Mouse (Mus musculus) G1E (cell line): ENCODE data around the gene Wnk2. TPM values are rescaled to one million over a fixed set of nuclear protein-coding genes. Genes with fewer than 3 reads are reported as not detected.
A peak's percentile ranks its signal among the peaks of the same experiment; 100 is the strongest.

ENCODE experiments used
- ATAC-seq: 2 replicates; pipeline ENCODE4 v1.8.0; 2016; ENCODE audit warnings: mild to moderate bottlenecking; ENCODE audit not compliant: insufficient number of reproducible peaks, poor library complexity, low FRiP score, severe bottlenecking; ENCODE audit errors: extremely low read depth
- DNase-seq: peaks from one replicate; pipeline ENCODE4 v3.0.0; 2012; ENCODE audit warnings: low spot score
- H3K27me3 ChIP-seq: 2 replicates; pipeline ENCODE4 v1.6.1; 2012; ENCODE audit warnings: mild to moderate bottlenecking, low read length, inconsistent platforms; ENCODE audit not compliant: insufficient read depth
- H3K36me3 ChIP-seq: replicated peaks from 2 replicates; pipeline ENCODE3; 2012; ENCODE audit warnings: mild to moderate bottlenecking, inconsistent platforms
- H3K4me1 ChIP-seq: 2 replicates; pipeline ENCODE4 v1.6.1; 2012; ENCODE audit warnings: low read depth, low read length, inconsistent platforms, mixed read lengths; ENCODE audit not compliant: insufficient read depth
- H3K4me3 ChIP-seq: 2 replicates; pipeline ENCODE4 v1.5.1; 2012; ENCODE audit warnings: low read depth, mild to moderate bottlenecking, inconsistent platforms, low read length, moderate library complexity, mixed read lengths
- H3K9me3 ChIP-seq: replicated peaks from 2 replicates; pipeline ENCODE4 v1.6.1; 2012; ENCODE audit warnings: inconsistent platforms
- CTCF ChIP-seq: IDR thresholded peaks from 2 replicates; pipeline ENCODE4 v1.5.1; 2012; ENCODE audit warnings: low read depth, low read length, inconsistent platforms, mixed read lengths
- GATA1 ChIP-seq: IDR thresholded peaks from 2 replicates; pipeline ENCODE4 v1.6.1; 2012; ENCODE audit warnings: borderline replicate concordance, low read length, inconsistent platforms, mixed read lengths
- GATA2 ChIP-seq: IDR thresholded peaks from 2 replicates; pipeline ENCODE4 v1.6.1; 2012; ENCODE audit warnings: low read depth, low read length, inconsistent platforms, borderline replicate concordance
- POLR2AphosphoS5 ChIP-seq: IDR thresholded peaks from 2 replicates; pipeline ENCODE4 v1.6.1; 2012; ENCODE audit warnings: low read depth, low read length, inconsistent platforms; ENCODE audit not compliant: insufficient replicate concordance
- TAL1 ChIP-seq: conservative IDR thresholded peaks from 2 replicates; pipeline ENCODE4 v1.6.1; 2012; ENCODE audit warnings: low read depth, low read length, inconsistent platforms, mixed read lengths
- polyA plus RNA-seq: library from polyadenylated mRNA; stranded (reverse); fragments of >175 nt; gene quantifications from 2 replicates; pipeline ENCODE4 v1.2.3, GENCODE M21; 2012
- total RNA-seq, 2 experiments: library from RNA; stranded (forward) in 1 of 2; stranded (reverse) in 1 of 2; fragments of 200-1000 nt in 1 of 2; fragments of >200 nt in 1 of 2; fragmentation: Nextera tagmentation in 1 of 2; gene quantifications; 2 replicates each; pipeline ENCODE4 v1.2.3; 2014 to 2017

Wnk2 gene
- total and polyA plus RNA-seq, 3 experiments: 0.05 TPM; not detected in 2

- no peak for TF ChIP-seq GATA1
- no peak for TF ChIP-seq CTCF
- no peak for TF ChIP-seq TAL1
- TF ChIP-seq POLR2AphosphoS5: no peak
- TF ChIP-seq GATA2: no peak
- no peak for DNase-seq
- no peak for ATAC-seq
- H3K9me3 ChIP-seq: no peaks in the 10 kb centered on the region
- H3K27me3 ChIP-seq: peaks cover 15% of the 10 kb centered on the region
- H3K4me3 ChIP-seq: no peak overlapping the region
- no peaks in the 10 kb centered on the region for H3K36me3 ChIP-seq
- peaks cover 9% of the 10 kb centered on the region for H3K4me1 ChIP-seq
Measured at GRCm38 (mm10) chr13:49024763-49025162, 123.1 kb downstream of the Wnk2 start.

GRCm38 (mm10) chr13:49021693-49022092, 126.1 kb downstream of the Wnk2 start:
- DNase-seq: peak; percentile 15
- Histone ChIP-seq H3K27me3 (peaks cover 4% of the 10 kb centered on the region), H3K4me1 (peaks cover 12% of the 10 kb centered on the region), H3K4me3 (no peak overlapping the region), H3K36me3 (no peaks in the 10 kb centered on the region), H3K9me3 (peaks cover 7% of the 10 kb centered on the region)
- TF ChIP-seq CTCF: peak; percentile 66
- no peak for TF ChIP-seq GATA1
- no peak for TF ChIP-seq TAL1
- TF ChIP-seq GATA2: no peak
- TF ChIP-seq POLR2AphosphoS5: no peak
- ATAC-seq: no peak

- TF ChIP-seq POLR2AphosphoS5 (no peak), CTCF (no peak), TAL1 (no peak), GATA1 (no peak), GATA2 (no peak)
- no peak for ATAC-seq
- Histone ChIP-seq H3K27me3 (peaks cover 3% of the 10 kb centered on the region; the same call in 1 of the 2 replicates), H3K9me3 (peaks cover 7% of the 10 kb centered on the region), H3K4me3 (no peak overlapping the region), H3K4me1 (peaks cover 12% of the 10 kb centered on the region), H3K36me3 (no peaks in the 10 kb centered on the region)
- no peak for DNase-seq
Measured at GRCm38 (mm10) chr13:49020152-49020551, 127.7 kb downstream of the Wnk2 start.

GRCm38 (mm10) chr13:49017375-49017774, 130.4 kb downstream of the Wnk2 start:
- Histone ChIP-seq H3K4me1 (peaks cover 9% of the 10 kb centered on the region), H3K4me3 (no peak overlapping the region), H3K9me3 (peaks cover 7% of the 10 kb centered on the region), H3K36me3 (no peaks in the 10 kb centered on the region), H3K27me3 (peaks cover 9% of the 10 kb centered on the region)
- DNase-seq (no peak), ATAC-seq (no peak)
- no peak for TF ChIP-seq POLR2AphosphoS5
- TF ChIP-seq GATA2: no peak
- TF ChIP-seq TAL1: no peak
- no peak for TF ChIP-seq CTCF
- no peak for TF ChIP-seq GATA1

GRCm38 (mm10) chr13:49016311-49016761, 131.5 kb downstream of the Wnk2 start:
- Histone ChIP-seq H3K4me1 (peaks cover 9% of the 10 kb centered on the region), H3K36me3 (no peaks in the 10 kb centered on the region), H3K27me3 (peaks cover 9% of the 10 kb centered on the region), H3K9me3 (peaks cover 7% of the 10 kb centered on the region), H3K4me3 (no peak overlapping the region)
- no peak for TF ChIP-seq GATA1
- DNase-seq (no peak), ATAC-seq (no peak)

GRCm38 (mm10) chr13:49015366-49016306, 132.2 kb downstream of the Wnk2 start:
- Histone ChIP-seq H3K9me3 (peaks cover 7% of the 10 kb centered on the region), H3K4me1 (peaks cover 7% of the 10 kb centered on the region), H3K36me3 (no peaks in the 10 kb centered on the region), H3K4me3 (no peak overlapping the region), H3K27me3 (peaks cover 9% of the 10 kb centered on the region)
- TF ChIP-seq CTCF: no peak
- no peak for TF ChIP-seq POLR2AphosphoS5
- TF ChIP-seq TAL1: no peak
- no peak for TF ChIP-seq GATA1
- no peak for TF ChIP-seq GATA2
- ATAC-seq: no peak
- DNase-seq: no peak
